Mouse (Mus musculus): ENCODE measurements at regions not wholly inside any gene's neighbourhood (a gene's known extent, or its start where the extent isn't known, plus 50 kb on each side); places are given as distances from the start of the nearest gene placed in this dataset.

DNA sequence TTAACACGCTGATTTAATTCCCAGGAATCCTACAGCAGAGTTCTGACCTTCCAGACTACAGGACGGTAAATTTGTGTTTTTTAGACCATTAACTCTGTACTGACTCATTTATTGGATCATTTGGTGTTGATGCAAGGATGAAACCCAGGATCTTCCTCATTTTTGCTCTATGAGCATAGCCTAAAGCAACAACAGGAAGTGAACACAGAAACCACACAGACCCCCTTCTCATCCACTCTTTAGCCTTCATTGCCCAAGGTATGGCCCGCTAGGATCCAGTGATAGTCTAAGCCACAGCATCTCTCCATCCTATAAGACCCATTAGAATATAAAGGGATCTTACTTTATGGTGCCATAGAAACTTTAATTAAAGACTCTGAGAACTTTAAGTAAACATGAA, 56.5 kb upstream of the Grin2b start:
- H3K4me1 ChIP-seq (ENCODE audit: control insufficient read depth, insufficient read depth, low read length) = no peaks in the 10 kb centered on the region
- H3K27ac ChIP-seq (replicated peaks; ENCODE audit: low read depth, low read length) = no peak overlapping the region
- H3K36me3 ChIP-seq (ENCODE audit: control insufficient read depth, insufficient read depth, low read length) = no peaks in the 10 kb centered on the region
- H3K4me3 ChIP-seq (ENCODE audit: low read depth, low read length) = no peak overlapping the region
- no peaks in the 10 kb centered on the region for H3K9me3 ChIP-seq (ENCODE audit: control insufficient read depth, low read length)
- DNase-seq (ENCODE audit: low spot score) (no peak), ATAC-seq (ENCODE audit: low read depth) (no peak)
- H3K9ac ChIP-seq (ENCODE audit: low read depth, low read length) = no peak overlapping the region
- H3K4me2 ChIP-seq (ENCODE audit: low read depth, low read length) = no peak overlapping the region
- WGBS = 69% methylated on average over 3 of the region's 3 CpGs
- H3K27me3 ChIP-seq (replicated peaks; ENCODE audit: control insufficient read depth, insufficient read depth, low read length) = no peaks in the 10 kb centered on the region

DNA sequence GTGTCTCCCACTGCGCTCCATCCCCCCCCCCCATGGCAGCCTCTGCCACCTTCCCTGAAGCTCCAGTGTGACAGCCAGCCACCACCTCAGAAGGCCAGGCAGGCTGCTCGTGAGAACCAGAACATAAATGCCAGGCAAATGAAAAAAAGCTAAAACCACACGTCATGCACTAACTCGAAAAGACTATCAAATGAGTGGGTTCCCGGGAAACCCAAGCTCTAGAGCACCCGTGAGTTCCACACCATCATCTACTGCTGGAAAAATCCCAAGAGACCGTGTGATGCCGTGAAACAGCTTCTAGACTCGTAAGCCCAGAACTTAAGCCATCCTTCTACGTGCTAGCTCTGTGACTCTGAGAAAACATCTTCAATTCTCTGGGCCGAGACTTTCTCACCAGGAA, 62.2 kb upstream of the Grin2b start:
- DNase-seq (ENCODE audit: low spot score) (no peak), ATAC-seq (ENCODE audit: low read depth) (no peak)
- H3K4me3 ChIP-seq (ENCODE audit: low read depth, low read length) = no peak overlapping the region
- no peaks in the 10 kb centered on the region for H3K36me3 ChIP-seq (ENCODE audit: control insufficient read depth, insufficient read depth, low read length)
- no peak overlapping the region for H3K9ac ChIP-seq (ENCODE audit: low read depth, low read length)
- H3K9me3 ChIP-seq (ENCODE audit: control insufficient read depth, low read length) = no peaks in the 10 kb centered on the region
- WGBS = 81% methylated on average over 11 of the region's 11 CpGs
- H3K27me3 ChIP-seq (replicated peaks; ENCODE audit: control insufficient read depth, insufficient read depth, low read length) = no peaks in the 10 kb centered on the region
- no peak overlapping the region for H3K4me2 ChIP-seq (ENCODE audit: low read depth, low read length)
- no peak overlapping the region for H3K27ac ChIP-seq (replicated peaks; ENCODE audit: low read depth, low read length)
- H3K4me1 ChIP-seq (ENCODE audit: control insufficient read depth, insufficient read depth, low read length) = no peaks in the 10 kb centered on the region

DNA sequence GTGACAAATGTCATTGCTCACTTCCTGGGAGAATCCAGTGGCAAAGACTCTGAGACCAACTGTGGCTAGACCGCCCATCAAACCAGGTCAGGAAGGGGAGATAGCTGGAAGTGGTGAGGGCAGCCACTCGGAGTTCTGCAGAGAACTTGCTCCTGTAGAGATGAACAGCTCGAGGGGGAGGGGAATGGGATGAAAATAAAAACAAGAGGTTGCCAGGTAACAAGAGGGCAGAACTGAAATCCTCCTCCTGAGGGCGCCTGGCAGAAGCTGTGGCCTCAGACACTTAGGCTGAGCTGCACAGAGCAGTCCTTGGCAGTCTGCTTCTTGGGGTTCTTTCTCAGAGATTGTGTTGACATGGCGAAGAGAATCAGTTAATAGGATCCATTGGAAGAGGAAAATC, 65.7 kb upstream of the Grin2b start:
- WGBS = 36% methylated on average over 5 of the region's 5 CpGs
- H3K4me2 ChIP-seq (ENCODE audit: low read depth, low read length) = no peak overlapping the region
- ATAC-seq (ENCODE audit: low read depth) (no peak), DNase-seq (ENCODE audit: low spot score) (peak; percentile 37)
- no peaks in the 10 kb centered on the region for H3K9me3 ChIP-seq (ENCODE audit: control insufficient read depth, low read length)
- H3K36me3 ChIP-seq (ENCODE audit: control insufficient read depth, insufficient read depth, low read length) = no peaks in the 10 kb centered on the region
- H3K27me3 ChIP-seq (replicated peaks; ENCODE audit: control insufficient read depth, insufficient read depth, low read length) = no peaks in the 10 kb centered on the region
- H3K4me3 ChIP-seq (ENCODE audit: low read depth, low read length) = no peak overlapping the region
- no peak overlapping the region for H3K9ac ChIP-seq (ENCODE audit: low read depth, low read length)
- no peak overlapping the region for H3K27ac ChIP-seq (replicated peaks; ENCODE audit: low read depth, low read length)
- H3K4me1 ChIP-seq (ENCODE audit: control insufficient read depth, insufficient read depth, low read length) = no peaks in the 10 kb centered on the region

DNA sequence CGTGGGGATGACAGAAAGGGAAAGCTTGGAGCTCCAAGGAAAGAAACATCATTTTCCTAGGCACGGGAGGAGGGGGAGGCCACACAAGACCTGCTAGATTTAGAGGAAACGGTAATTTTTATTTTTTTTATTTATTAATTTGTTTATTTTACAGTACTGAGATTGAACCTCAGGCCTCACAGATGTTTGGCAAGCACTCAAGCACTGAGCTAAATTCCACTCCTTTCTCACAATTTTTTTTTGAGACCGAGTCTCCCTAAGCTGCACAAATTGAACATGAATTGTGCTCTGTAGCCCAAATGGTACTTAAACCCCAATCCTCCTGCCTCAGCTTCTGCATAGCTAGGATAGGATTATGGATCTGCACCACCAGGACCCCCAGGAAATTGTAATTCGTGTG, 66.1 kb upstream of the Grin2b start:
- no peaks in the 10 kb centered on the region for H3K27me3 ChIP-seq (replicated peaks; ENCODE audit: control insufficient read depth, insufficient read depth, low read length)
- H3K36me3 ChIP-seq (ENCODE audit: control insufficient read depth, insufficient read depth, low read length) = no peaks in the 10 kb centered on the region
- no peak overlapping the region for H3K27ac ChIP-seq (replicated peaks; ENCODE audit: low read depth, low read length)
- DNase-seq (ENCODE audit: low spot score) (peak; percentile 77), ATAC-seq (ENCODE audit: low read depth) (no peak)
- H3K9me3 ChIP-seq (ENCODE audit: control insufficient read depth, low read length) = no peaks in the 10 kb centered on the region
- H3K9ac ChIP-seq (ENCODE audit: low read depth, low read length) = no peak overlapping the region
- no peak overlapping the region for H3K4me3 ChIP-seq (ENCODE audit: low read depth, low read length)
- H3K4me2 ChIP-seq (ENCODE audit: low read depth, low read length) = no peak overlapping the region
- 38% methylated on average over 5 of the region's 5 CpGs for WGBS
- no peaks in the 10 kb centered on the region for H3K4me1 ChIP-seq (ENCODE audit: control insufficient read depth, insufficient read depth, low read length)

DNA sequence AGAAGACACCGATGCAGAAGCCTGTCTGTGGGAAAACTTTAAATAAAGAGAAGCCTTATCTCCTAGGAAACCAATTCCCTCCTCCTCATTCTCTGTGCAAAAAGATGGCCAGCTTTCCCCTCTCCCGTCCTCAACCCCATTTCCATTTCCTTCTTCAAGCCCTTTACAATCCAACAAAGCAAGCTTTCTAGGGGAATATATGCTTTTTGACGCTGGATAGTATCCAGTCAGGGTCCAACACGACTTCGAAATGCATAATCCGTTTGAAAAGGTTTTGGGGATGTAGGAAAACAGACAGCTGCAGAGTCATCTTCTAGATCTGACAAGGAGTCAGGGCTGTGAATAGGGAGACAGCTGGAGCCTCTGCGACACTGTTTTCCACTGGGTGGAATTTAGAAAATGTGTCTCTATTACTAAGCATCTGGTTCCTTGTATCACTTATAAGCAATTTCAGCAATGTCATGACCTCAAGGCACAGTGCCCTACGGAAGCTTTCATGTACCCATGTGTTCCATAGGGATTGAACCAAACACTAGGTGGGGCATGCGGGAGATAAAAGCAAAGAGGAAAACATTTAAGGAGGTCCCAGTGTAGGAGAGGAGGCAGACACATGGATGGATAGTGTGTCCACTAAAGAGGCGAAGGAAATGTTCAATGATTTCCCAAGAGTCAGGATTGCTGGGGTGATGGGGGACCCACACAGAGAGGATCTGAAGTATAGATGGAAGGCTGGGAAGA, 68.4 kb upstream of the Grin2b start:
- WGBS = 47% methylated on average over 10 of the region's 10 CpGs
- Histone ChIP-seq H3K36me3 (ENCODE audit: control insufficient read depth, insufficient read depth, low read length) (no peaks in the 10 kb centered on the region), H3K27ac (replicated peaks; ENCODE audit: low read depth, low read length) (no peak overlapping the region), H3K9me3 (ENCODE audit: control insufficient read depth, low read length) (no peaks in the 10 kb centered on the region), H3K27me3 (replicated peaks; ENCODE audit: control insufficient read depth, insufficient read depth, low read length) (no peaks in the 10 kb centered on the region), H3K4me2 (ENCODE audit: low read depth, low read length) (no peak overlapping the region), H3K4me1 (ENCODE audit: control insufficient read depth, insufficient read depth, low read length) (no peaks in the 10 kb centered on the region), H3K9ac (ENCODE audit: low read depth, low read length) (no peak overlapping the region), H3K4me3 (ENCODE audit: low read depth, low read length) (no peak overlapping the region)
- ATAC-seq (ENCODE audit: low read depth) (peak; percentile 74; the same call in 1 of the 2 replicates), DNase-seq (ENCODE audit: low spot score) (peak; percentile 63)

DNA sequence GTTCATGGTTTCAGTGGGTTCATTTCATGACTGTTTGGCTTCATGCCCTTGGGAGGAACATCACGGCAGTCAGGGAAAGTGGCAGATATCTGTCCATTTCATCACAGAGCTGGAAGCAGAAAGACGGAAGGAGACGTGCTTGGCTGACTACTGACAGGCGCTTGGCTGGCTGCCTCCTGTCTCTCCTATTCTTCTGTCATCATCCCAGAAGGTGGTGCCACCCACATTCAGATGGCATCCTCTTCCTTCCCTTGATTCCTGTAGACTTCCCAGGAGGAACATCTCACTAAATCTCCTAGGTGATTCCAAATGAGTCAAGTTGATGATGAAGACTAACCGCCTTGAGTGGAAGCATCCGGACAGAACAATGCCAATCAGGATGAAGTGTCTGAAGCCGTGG, 71.6 kb upstream of the Grin2b start:
- 88% methylated on average over 7 of the region's 7 CpGs for WGBS
- Histone ChIP-seq H3K9me3 (ENCODE audit: control insufficient read depth, low read length) (no peaks in the 10 kb centered on the region), H3K36me3 (ENCODE audit: control insufficient read depth, insufficient read depth, low read length) (no peaks in the 10 kb centered on the region), H3K4me1 (ENCODE audit: control insufficient read depth, insufficient read depth, low read length) (no peaks in the 10 kb centered on the region), H3K4me2 (ENCODE audit: low read depth, low read length) (no peak overlapping the region), H3K27ac (replicated peaks; ENCODE audit: low read depth, low read length) (no peak overlapping the region), H3K4me3 (ENCODE audit: low read depth, low read length) (no peak overlapping the region), H3K27me3 (replicated peaks; ENCODE audit: control insufficient read depth, insufficient read depth, low read length) (no peaks in the 10 kb centered on the region), H3K9ac (ENCODE audit: low read depth, low read length) (no peak overlapping the region)
- ATAC-seq (ENCODE audit: low read depth) (no peak), DNase-seq (ENCODE audit: low spot score) (no peak)

DNA sequence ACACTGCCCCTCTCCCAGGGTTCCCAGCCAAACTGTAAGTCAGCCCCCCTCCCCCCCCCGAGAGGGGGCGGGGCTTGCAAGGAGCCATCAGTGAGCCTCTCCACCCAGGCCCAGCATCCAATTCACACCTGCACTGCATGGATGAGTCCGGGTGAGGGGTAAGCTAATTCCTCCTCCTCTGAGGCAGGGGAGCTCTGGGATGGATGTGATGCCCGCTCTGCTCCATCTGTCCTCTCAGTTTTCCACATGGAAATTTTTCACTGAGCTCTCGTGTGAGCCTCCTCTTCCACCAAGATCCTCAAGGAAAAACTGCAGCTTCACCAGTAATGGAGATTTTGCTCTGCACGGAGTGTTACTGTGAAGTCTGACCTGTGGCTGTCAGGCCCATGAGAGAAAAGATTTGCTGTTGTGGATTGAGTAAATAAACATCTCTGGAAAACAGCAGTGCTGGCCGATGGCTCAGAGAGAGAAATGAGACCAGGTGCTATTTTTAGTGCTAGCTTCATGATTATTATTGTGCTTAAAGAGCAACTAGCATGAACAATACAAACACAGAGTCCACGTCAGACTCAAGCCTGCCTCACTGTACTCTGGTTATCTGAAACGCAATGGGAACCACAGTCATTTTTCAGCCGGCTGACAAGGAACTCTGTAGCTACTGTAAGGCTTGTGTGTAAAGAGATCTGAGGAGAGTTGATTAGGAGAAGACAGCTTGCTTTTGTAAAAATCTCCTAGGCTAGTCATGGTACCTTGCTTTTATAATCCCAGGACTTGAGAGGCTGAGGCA, 71.4 kb upstream of the Gm8994 start:
- H3K9ac ChIP-seq (ENCODE audit: low read depth, low read length) = no peak overlapping the region
- ATAC-seq (ENCODE audit: low read depth) = no peak
- no peaks in the 10 kb centered on the region for H3K36me3 ChIP-seq (ENCODE audit: control insufficient read depth, insufficient read depth, low read length)
- 41% methylated on average over 10 of the region's 10 CpGs for WGBS
- H3K4me3 ChIP-seq (ENCODE audit: low read depth, low read length) = no peak overlapping the region
- no peak for DNase-seq (ENCODE audit: low spot score)
- no peak overlapping the region for H3K4me2 ChIP-seq (ENCODE audit: low read depth, low read length)
- H3K4me1 ChIP-seq (ENCODE audit: control insufficient read depth, insufficient read depth, low read length) = no peaks in the 10 kb centered on the region
- no peak overlapping the region for H3K27ac ChIP-seq (replicated peaks; ENCODE audit: low read depth, low read length)
- H3K27me3 ChIP-seq (replicated peaks; ENCODE audit: control insufficient read depth, insufficient read depth, low read length) = no peaks in the 10 kb centered on the region
- no peaks in the 10 kb centered on the region for H3K9me3 ChIP-seq (ENCODE audit: control insufficient read depth, low read length)

DNA sequence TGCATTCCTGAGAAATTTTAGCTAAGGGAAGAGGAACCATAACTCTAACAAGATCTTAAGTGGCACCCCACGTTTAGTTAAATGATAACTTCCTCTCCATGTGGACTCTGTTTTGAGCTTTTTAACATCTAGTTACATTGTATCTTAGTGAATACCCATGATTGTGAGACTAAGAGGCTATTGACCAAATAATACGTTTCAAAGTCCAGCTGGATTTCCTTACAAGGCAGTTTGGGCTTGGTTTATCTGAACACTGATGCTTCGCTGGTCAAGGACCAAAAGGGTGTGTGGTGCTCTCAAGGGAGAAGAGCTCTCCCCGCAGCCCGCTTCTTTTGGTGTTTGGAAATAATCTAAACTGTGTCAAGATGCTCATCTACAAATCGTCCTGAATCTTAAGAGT, 51.6 kb upstream of the Gm8994 start:
- Histone ChIP-seq H3K9me3 (ENCODE audit: control insufficient read depth, low read length) (no peaks in the 10 kb centered on the region), H3K4me3 (ENCODE audit: low read depth, low read length) (no peak overlapping the region), H3K4me1 (ENCODE audit: control insufficient read depth, insufficient read depth, low read length) (no peaks in the 10 kb centered on the region), H3K9ac (ENCODE audit: low read depth, low read length) (no peak overlapping the region), H3K27ac (replicated peaks; ENCODE audit: low read depth, low read length) (no peak overlapping the region), H3K36me3 (ENCODE audit: control insufficient read depth, insufficient read depth, low read length) (no peaks in the 10 kb centered on the region), H3K27me3 (replicated peaks; ENCODE audit: control insufficient read depth, insufficient read depth, low read length) (no peaks in the 10 kb centered on the region), H3K4me2 (ENCODE audit: low read depth, low read length) (no peak overlapping the region)
- ATAC-seq (ENCODE audit: low read depth) (no peak), DNase-seq (ENCODE audit: low spot score) (no peak)
- WGBS = 88% methylated on average over 6 of the region's 6 CpGs

DNA sequence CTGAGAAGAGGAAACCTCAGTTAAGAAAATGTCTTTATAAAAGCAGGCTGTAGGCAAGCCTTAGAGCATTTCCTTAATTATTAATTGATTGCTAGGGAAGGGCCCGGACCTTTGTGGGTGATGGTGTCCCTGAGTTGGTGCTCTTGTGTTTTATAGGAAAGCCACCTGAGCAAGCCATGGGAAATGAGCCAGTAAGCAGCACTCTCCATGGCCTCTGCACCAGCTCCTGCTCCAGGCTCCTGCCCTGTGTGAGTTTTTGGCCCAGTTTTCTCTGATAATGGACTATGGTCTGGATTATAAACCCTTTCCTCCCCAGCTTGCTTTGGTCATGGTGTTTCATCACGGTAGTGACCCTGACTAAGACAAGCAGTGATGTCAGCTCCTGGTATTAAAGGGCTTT, 50.6 kb upstream of the Gm8994 start:
- Histone ChIP-seq H3K4me2 (ENCODE audit: low read depth, low read length) (no peak overlapping the region), H3K27me3 (replicated peaks; ENCODE audit: control insufficient read depth, insufficient read depth, low read length) (no peaks in the 10 kb centered on the region), H3K4me3 (ENCODE audit: low read depth, low read length) (no peak overlapping the region), H3K9me3 (ENCODE audit: control insufficient read depth, low read length) (no peaks in the 10 kb centered on the region), H3K27ac (replicated peaks; ENCODE audit: low read depth, low read length) (no peak overlapping the region), H3K36me3 (ENCODE audit: control insufficient read depth, insufficient read depth, low read length) (no peaks in the 10 kb centered on the region), H3K9ac (ENCODE audit: low read depth, low read length) (no peak overlapping the region), H3K4me1 (ENCODE audit: control insufficient read depth, insufficient read depth, low read length) (no peaks in the 10 kb centered on the region)
- ATAC-seq (ENCODE audit: low read depth) (no peak), DNase-seq (ENCODE audit: low spot score) (no peak)
- 64% methylated on average over 2 of the region's 2 CpGs for WGBS
